Mouse (Mus musculus) liver, postnatal 0 days (tissue): ENCODE results near the gene Arpp21. TPM values are rescaled to one million over a fixed set of nuclear protein-coding genes. Genes with fewer than 3 reads are reported as not detected.

ENCODE experiments used
- ATAC-seq: fragments of 200-750 bp; cut with Nextera tagmentation; 2 replicates; pipeline ENCODE4 v1.8.0; 2017; ENCODE audit warnings: mild to moderate bottlenecking, moderate library complexity
- DNase-seq: peaks from one replicate; pipeline ENCODE4 v3.0.0-alpha.2; 2016
- H3K27ac ChIP-seq: fragments of 300-500 bp; sonication (generic); 2 replicates; pipeline ENCODE4 v1.5.1; 2014; ENCODE audit warnings: antibody characterized with exemption, moderate library complexity, mild to moderate bottlenecking, low read depth
- H3K27me3 ChIP-seq: fragments of 300-500 bp; sonication (generic); 2 replicates; pipeline ENCODE4 v1.6.1; 2014; ENCODE audit warnings: low read length, control low read depth, mixed read lengths; ENCODE audit not compliant: insufficient read depth
- H3K36me3 ChIP-seq: fragments of 300-500 bp; sonication (generic); replicated peaks from 2 replicates; pipeline ENCODE4 v1.6.1; 2014; ENCODE audit warnings: mild to moderate bottlenecking, control low read depth, low read length, moderate library complexity, mixed read lengths; ENCODE audit not compliant: insufficient read depth
- H3K4me1 ChIP-seq: fragments of 300-500 bp; sonication (generic); 2 replicates; pipeline ENCODE4 v1.6.1; 2014; ENCODE audit warnings: antibody characterized with exemption, mild to moderate bottlenecking, control low read depth; ENCODE audit not compliant: insufficient read depth
- H3K4me2 ChIP-seq: fragments of 300-500 bp; sonication (generic); 2 replicates; pipeline ENCODE4 v1.6.1; 2014; ENCODE audit warnings: low read depth, mild to moderate bottlenecking, low read length, moderate library complexity, mixed read lengths
- H3K4me3 ChIP-seq: fragments of 300-500 bp; sonication (generic); 2 replicates; pipeline ENCODE4 v1.5.1; 2014; ENCODE audit warnings: low read depth, low read length
- H3K9ac ChIP-seq: fragments of 300-500 bp; sonication (generic); replicated peaks from 2 replicates; pipeline ENCODE4 v1.6.1; 2014; ENCODE audit warnings: mild to moderate bottlenecking, moderate library complexity
- H3K9me3 ChIP-seq: fragments of 300-500 bp; sonication (generic); 2 replicates; pipeline ENCODE4 v1.6.1; 2016; ENCODE audit warnings: mild to moderate bottlenecking, control low read depth, low read length, mixed read lengths
- CTCF ChIP-seq: sonication (generic); IDR thresholded peaks from 2 replicates; pipeline ENCODE4 v1.5.1; 2016; ENCODE audit warnings: antibody characterized with exemption, low read depth
- EP300 ChIP-seq: IDR thresholded peaks from 2 replicates; pipeline ENCODE4 v1.6.1; 2016; ENCODE audit warnings: antibody characterized with exemption, low read depth, mild to moderate bottlenecking
- WGBS: fragments of 180-500 bp; shearing (Covaris S2); extraction: QIAGEN DNeasy Blood & Tissue Kit; methylation state at CpG from one replicate; pipeline ENCODE4 v1.1.7; 2014; ENCODE audit not compliant: insufficient replicate concordance; 5-methylcytosine and 5-hydroxymethylcytosine counted together
- polyA plus RNA-seq: library from polyadenylated mRNA; unstranded; fragments of >200 nt; fragmentation: Nextera tagmentation; extraction: Ambion mirVana; gene quantifications from 2 replicates; pipeline ENCODE4 v1.2.1, GENCODE M21; 2015

Gene Arpp21
- polyA plus RNA-seq, 1 experiment from 2014 or later: 0.74 TPM

GRCm38 (mm10) chr9:112260696-112261095, 25.0 kb upstream of the Arpp21 start:
- DNase-seq (no peak), ATAC-seq (no peak)
- Histone ChIP-seq H3K9me3 (no peaks in the 10 kb centered on the region), H3K27me3 (no peaks in the 10 kb centered on the region), H3K9ac (no peak overlapping the region), H3K4me1 (no peaks in the 10 kb centered on the region), H3K4me3 (no peak overlapping the region), H3K4me2 (no peak overlapping the region), H3K27ac (no peak overlapping the region), H3K36me3 (no peaks in the 10 kb centered on the region)
- TF ChIP-seq CTCF: no peak
- no peak for TF ChIP-seq EP300
- WGBS: 69% methylated on average over 2 of the region's 2 CpGs

GRCm38 (mm10) chr9:112258560-112258959, 22.8 kb upstream of the Arpp21 start:
- no peak for TF ChIP-seq CTCF
- TF ChIP-seq EP300: no peak
- ATAC-seq: no peak

GRCm38 (mm10) chr9:112255971-112256370, 20.2 kb upstream of the Arpp21 start:
- Histone ChIP-seq H3K4me3 (no peak overlapping the region), H3K4me2 (no peak overlapping the region), H3K9me3 (no peaks in the 10 kb centered on the region), H3K27me3 (no peaks in the 10 kb centered on the region), H3K36me3 (no peaks in the 10 kb centered on the region), H3K9ac (no peak overlapping the region), H3K4me1 (no peaks in the 10 kb centered on the region), H3K27ac (no peak overlapping the region)
- ATAC-seq (no peak), DNase-seq (no peak)
- 54% methylated on average over 2 of the region's 2 CpGs for WGBS
- no peak for TF ChIP-seq EP300
- TF ChIP-seq CTCF: no peak

More at GRCm38 (mm10) chr9:112258560-112258959, 22.8 kb upstream of the Arpp21 start:
- H3K27ac ChIP-seq: no peak overlapping the region
- DNase-seq: no peak
- 69% methylated on average over 1 of the region's 1 CpGs for WGBS
- H3K27me3 ChIP-seq: no peaks in the 10 kb centered on the region
- no peak overlapping the region for H3K9ac ChIP-seq
- no peak overlapping the region for H3K4me2 ChIP-seq
- H3K4me1 ChIP-seq: no peaks in the 10 kb centered on the region
- H3K36me3 ChIP-seq: no peaks in the 10 kb centered on the region
- H3K9me3 ChIP-seq: no peaks in the 10 kb centered on the region
- no peak overlapping the region for H3K4me3 ChIP-seq

GRCm38 (mm10) chr9:112253730-112254129, 18.0 kb upstream of the Arpp21 start:
- WGBS: 50% methylated on average over 1 of the region's 1 CpGs
- no peak for ATAC-seq
- no peak for TF ChIP-seq CTCF
- no peak for TF ChIP-seq EP300
- H3K4me1 ChIP-seq: no peaks in the 10 kb centered on the region
- no peaks in the 10 kb centered on the region for H3K9me3 ChIP-seq
- H3K9ac ChIP-seq: no peak overlapping the region
- no peaks in the 10 kb centered on the region for H3K27me3 ChIP-seq
- H3K4me2 ChIP-seq: no peak overlapping the region
- no peak overlapping the region for H3K27ac ChIP-seq
- no peaks in the 10 kb centered on the region for H3K36me3 ChIP-seq
- no peak for DNase-seq
- H3K4me3 ChIP-seq: no peak overlapping the region

GRCm38 (mm10) chr9:112251857-112252256, 16.1 kb upstream of the Arpp21 start:
- Histone ChIP-seq H3K9ac (no peak overlapping the region), H3K4me3 (no peak overlapping the region), H3K4me1 (no peaks in the 10 kb centered on the region), H3K9me3 (no peaks in the 10 kb centered on the region), H3K36me3 (no peaks in the 10 kb centered on the region), H3K27ac (no peak overlapping the region), H3K27me3 (no peaks in the 10 kb centered on the region), H3K4me2 (no peak overlapping the region)
- 59% methylated on average over 3 of the region's 3 CpGs for WGBS
- DNase-seq: no peak
- ATAC-seq: no peak
- TF ChIP-seq EP300 (no peak), CTCF (no peak)

- Histone ChIP-seq H3K27me3 (no peaks in the 10 kb centered on the region), H3K4me2 (no peak overlapping the region), H3K4me1 (no peaks in the 10 kb centered on the region), H3K9me3 (no peaks in the 10 kb centered on the region), H3K9ac (no peak overlapping the region), H3K4me3 (no peak overlapping the region), H3K27ac (no peak overlapping the region), H3K36me3 (no peaks in the 10 kb centered on the region)
- no peak for DNase-seq
- TF ChIP-seq EP300: no peak
- no peak for TF ChIP-seq CTCF
- ATAC-seq: no peak
- WGBS: 77% methylated on average over 5 of the region's 5 CpGs
Observed at GRCm38 (mm10) chr9:112251339-112251738, 15.6 kb upstream of the Arpp21 start.

GRCm38 (mm10) chr9:112249753-112250152, 14.0 kb upstream of the Arpp21 start:
- 66% methylated on average over 4 of the region's 4 CpGs for WGBS
- H3K36me3 ChIP-seq: no peaks in the 10 kb centered on the region
- H3K9me3 ChIP-seq: no peaks in the 10 kb centered on the region
- no peak overlapping the region for H3K9ac ChIP-seq
- DNase-seq (no peak), ATAC-seq (no peak)
- no peaks in the 10 kb centered on the region for H3K27me3 ChIP-seq
- no peak overlapping the region for H3K4me3 ChIP-seq
- TF ChIP-seq CTCF (no peak), EP300 (no peak)
- no peaks in the 10 kb centered on the region for H3K4me1 ChIP-seq
- H3K27ac ChIP-seq: no peak overlapping the region
- no peak overlapping the region for H3K4me2 ChIP-seq
